Mouse (Mus musculus): ENCODE data around the gene Hadha.

DNA sequence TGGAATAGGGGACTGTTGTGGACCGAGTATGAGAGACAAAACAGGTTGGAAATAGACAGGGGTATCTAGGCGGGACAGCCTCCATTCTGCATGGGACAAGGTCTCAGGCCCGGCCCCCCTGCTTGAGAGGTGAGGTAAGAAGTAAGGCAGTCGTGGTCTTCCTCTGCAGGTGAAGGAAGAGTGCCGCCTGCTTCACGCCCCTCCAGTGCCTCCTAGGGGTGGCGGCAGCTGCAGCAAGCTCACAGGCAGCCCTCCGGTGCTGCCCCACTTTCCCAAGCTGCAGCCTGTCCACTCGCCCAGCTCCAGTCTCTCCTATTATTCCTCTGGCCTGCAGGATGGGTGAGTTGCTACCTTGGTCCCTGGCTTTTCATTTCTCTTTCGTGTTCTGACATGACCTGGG is 39.2 kb downstream of the Hadha start:
- TF ChIP-seq POLR2A (IDR thresholded peaks at IDR 0.05; ENCODE audit: borderline replicate concordance, extremely low read depth, low read depth, low read length) = no peak
- TF ChIP-seq CTCF (IDR thresholded peaks at IDR 0.05; ENCODE audit: insufficient read depth, low read length) = no peak

All from lung, adult 2 months (tissue).